Mouse (Mus musculus) cerebellum, adult 2 months (tissue): ENCODE results near the gene Dnajc8.

Source experiments
- CTCF ChIP-seq: fragments of 200-500 bp; IDR thresholded peaks from 2 replicates; pipeline ENCODE4 v1.5.1; 2011; ENCODE audit warnings: low read depth, mild to moderate bottlenecking, control low read depth, low read length, moderate library complexity, borderline replicate concordance; ENCODE audit not compliant: insufficient read depth
- POLR2A ChIP-seq: fragments of 200-500 bp; IDR thresholded peaks from 2 replicates; pipeline ENCODE4 v1.6.1; 2011; ENCODE audit warnings: low read length, control low read depth, borderline replicate concordance; ENCODE audit not compliant: insufficient read depth

- no peak for TF ChIP-seq CTCF
- no peak for TF ChIP-seq POLR2A
Observed at GRCm38 (mm10) chr4:132588512-132588911, 53.2 kb downstream of the Dnajc8 start.
